Mouse (Mus musculus) megakaryocyte-erythroid progenitor cell, adult 5-6 weeks (primary cell): ENCODE results near the gene Chga. TPM values are rescaled to one million over a fixed set of nuclear protein-coding genes. Genes with fewer than 3 reads are reported as not detected.

Experiments used
- ATAC-seq: replicated peaks from 2 replicates; pipeline ENCODE4 v1.8.0; 2016; ENCODE audit warnings: mild to moderate bottlenecking, inconsistent platforms; ENCODE audit not compliant: severe bottlenecking, poor library complexity, low FRiP score, low TSS enrichment
- total RNA-seq, 2 experiments: library from RNA; stranded (forward) in 1 of 2; stranded (reverse) in 1 of 2; fragments of 200-1000, 215-1000 nt in 1 of 2; fragments of >200 nt in 1 of 2; fragmentation: Nextera tagmentation in 1 of 2; gene quantifications; 2 replicates each; pipeline ENCODE4 v1.2.3; 2014 to 2017

Chga gene
- total RNA-seq, 2 experiments from 2014 or later, result not detected

DNA sequence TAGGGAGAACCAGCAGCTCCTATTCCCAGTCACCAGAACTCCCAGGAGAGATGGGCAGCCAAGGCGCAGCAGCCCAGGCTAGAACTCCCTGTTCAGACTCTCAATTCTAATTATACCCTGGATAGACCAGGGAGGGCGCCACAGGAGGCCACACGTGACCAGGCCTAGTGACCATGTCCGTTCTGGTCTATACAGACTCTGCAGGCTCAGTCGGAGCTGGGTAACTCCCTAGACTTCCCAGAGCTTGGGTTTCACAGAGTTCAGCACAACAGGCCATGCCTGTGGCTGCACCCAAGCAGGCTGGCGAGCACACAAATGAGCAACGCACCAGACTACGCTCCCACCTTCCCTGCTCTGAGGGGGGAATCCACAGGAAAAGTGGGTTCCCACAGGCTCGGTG lies 39.9 kb downstream of the Chga start:
- ATAC-seq, result no peak

DNA sequence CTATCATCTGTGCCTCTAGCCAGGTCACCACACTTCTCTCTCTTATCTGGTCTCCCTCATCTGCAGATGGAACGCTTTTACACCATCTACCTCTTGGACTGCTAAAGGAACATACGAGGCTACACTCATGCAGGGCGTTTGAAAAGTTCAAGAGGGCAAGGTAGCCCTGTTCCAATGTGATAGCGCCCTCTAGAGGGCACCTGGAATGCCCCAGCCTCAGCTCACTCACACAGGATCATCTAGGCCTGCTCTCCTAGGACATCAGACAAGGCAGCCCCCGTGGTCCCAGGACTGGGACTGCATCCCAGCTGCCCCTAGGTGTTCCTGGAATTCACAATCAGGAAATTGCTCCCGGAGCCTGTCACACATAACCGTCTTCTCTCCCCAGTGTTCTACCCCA lies 41.6 kb downstream of the Chga start:
- peak; percentile 59 for ATAC-seq

DNA sequence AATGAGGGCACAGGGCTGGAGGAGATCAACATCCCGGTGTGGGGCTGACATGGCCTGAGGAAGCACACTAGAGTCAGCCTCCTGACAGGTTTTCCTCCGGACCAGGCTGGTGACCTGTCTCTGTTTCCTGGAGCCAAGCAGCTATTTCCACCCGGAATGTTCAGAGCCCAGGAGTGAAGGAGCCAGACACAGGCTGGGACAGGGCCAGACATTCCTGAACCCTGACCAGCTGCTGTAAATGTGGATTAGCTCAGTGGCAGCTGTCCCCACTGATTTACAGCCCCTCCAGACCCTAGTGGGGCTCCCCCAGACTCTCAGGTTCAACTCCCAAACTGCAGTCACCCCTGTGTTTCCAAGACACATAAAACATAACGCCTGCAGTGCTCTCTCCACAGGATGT lies 42.7 kb downstream of the Chga start:
- no peak for ATAC-seq

DNA sequence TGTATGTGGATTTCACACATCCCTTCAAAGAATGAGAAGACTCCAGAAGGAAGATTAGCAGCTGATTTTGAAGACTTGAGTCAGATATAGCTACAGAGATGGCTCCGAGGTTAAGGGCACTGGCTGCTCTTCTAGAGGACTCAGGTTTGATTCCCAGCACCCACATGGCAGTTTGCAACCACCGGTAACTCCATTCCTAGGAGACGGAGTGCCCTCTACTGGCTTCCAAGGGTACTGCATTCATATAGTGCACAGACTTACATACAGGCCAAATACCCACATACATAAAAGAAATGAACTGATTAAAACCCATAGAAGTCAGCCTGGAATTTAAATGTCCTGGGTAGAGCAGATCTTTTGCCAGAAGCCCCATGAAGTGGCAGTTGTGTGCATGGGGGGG lies 43.8 kb downstream of the Chga start:
- no peak for ATAC-seq

DNA sequence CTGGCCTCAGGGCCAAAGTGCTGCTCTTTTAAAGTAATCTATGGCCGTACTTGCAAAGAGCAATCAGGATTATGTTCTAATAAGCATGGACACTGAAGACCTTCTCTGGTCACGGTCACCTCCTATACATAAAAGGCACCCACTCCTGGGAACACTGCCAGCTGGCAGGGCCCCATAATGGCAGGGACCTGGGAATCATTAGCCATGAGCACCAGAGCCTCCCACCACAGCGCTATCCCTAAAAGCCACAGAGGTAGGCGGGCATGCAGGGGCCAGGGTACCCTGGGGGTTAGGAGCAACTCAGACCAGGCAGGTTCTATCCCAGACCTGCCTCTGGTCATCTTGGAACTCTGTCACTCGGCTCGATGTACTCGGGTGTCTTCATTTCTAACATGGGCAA lies 45.0 kb downstream of the Chga start:
- no peak for ATAC-seq

DNA sequence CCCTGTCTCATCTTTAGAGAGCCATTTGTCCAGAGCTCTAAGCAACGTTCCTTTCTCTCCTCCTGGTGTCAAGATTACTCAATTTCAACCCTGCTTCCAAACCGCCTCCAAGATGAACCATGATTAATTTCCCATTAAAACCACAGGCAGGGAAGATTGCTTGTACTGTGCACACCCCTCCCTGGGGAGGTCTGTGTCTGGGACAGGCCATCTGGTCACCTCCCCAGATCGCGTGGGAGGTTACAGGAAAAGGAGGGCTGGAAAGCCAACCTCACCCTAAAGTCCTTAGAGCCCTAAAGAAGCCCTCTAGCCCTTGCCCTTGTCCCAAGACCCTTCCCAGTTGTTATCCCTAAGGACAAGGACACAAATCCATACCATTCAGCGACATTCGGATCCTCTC lies 45.6 kb downstream of the Chga start:
- no peak for ATAC-seq

DNA sequence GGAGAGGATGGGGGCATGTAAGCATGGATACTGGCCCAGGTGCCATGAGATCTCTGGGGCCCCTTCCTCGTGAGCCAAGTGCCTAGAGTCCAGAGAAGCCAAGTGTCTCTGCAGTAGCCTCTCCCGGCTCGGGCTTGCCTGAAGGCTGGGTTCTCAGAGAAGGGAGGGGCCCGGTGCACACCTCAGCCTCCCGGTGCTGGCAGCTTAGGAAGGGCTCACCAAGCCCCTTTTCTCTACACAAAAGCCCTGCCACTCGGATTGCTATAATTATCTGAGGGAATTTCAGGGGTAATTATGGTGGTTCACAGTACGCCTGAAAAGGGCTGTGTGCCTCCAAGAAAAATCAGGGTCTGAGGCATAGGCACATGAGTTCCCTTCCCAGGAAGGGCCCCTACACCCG lies 47.1 kb downstream of the Chga start:
- no peak for ATAC-seq

DNA sequence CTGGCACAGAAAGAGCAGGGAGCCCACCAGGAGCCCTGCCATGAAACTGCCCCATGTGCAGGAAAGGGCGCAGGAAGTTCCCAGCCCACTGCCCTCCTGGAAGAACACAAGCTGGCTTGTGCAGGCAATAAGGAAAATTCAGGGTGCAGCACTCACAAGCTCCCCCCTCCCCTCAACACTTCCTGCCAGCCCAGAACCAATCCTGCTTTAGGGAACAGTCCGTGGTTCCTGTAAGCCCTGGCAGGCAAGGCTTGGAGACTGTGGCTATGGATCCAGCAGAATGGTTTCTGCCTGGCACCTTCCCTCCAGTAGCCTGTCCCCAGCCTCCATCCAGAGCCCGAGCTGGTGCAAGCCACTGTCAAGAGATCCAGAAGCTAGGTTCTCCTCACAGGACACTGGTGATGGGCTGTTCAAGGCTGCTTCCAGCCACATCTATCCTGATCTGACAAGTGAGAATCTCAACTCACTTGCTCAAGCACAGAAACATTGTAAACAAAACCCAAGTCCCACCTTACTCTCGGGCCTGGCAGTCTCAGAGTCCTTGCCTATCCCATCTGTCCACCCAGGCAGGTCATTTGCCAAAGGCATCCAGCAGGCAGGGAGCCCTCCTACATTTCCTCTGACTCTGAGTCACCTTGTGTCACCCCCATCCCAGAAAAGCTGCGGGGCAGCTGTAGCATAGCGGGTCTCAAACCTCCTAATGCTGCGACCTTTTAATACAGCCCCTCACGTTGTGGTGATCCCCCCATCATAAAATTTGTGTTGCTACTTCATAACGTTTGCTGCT lies 47.7 kb downstream of the Chga start:
- no peak for ATAC-seq

DNA sequence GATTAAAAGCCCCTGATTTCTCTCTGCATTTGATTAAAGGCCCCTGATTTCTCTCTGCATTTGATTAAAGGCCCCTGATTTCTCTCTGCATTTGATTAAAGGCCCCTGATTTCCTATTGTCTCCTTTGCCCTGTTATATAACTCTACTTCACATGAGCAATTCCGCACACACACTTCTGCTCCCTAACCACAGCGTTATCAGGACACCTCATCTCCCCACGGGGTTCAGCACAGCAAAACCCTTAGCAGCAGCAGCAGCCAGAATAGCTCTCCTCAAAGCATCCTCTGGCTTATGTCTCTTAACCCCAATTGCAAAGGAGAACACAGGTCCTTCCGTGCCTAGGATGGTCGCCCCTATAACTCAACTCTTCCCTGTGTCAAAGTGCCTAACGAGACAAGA lies 50.8 kb downstream of the Chga start:
- no peak for ATAC-seq

DNA sequence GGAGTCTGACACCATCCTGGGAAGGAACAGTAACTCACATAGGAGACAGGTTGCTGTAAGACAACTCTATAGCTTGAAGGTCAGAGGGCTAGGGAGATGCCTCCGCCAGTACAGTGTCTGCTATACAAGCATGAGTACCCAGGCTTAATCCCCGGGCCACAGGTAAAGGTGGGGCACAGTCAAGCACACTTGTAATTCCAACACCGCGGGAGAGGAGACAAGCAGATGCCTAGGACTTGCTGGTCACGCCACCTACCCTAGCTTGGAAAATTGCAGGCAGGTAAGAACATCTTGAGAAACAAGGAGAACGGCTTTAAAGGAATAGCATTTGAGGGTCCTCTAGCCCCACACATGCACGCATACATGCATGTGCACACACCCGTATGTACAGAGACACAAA lies 52.3 kb downstream of the Chga start:
- no peak for ATAC-seq

DNA sequence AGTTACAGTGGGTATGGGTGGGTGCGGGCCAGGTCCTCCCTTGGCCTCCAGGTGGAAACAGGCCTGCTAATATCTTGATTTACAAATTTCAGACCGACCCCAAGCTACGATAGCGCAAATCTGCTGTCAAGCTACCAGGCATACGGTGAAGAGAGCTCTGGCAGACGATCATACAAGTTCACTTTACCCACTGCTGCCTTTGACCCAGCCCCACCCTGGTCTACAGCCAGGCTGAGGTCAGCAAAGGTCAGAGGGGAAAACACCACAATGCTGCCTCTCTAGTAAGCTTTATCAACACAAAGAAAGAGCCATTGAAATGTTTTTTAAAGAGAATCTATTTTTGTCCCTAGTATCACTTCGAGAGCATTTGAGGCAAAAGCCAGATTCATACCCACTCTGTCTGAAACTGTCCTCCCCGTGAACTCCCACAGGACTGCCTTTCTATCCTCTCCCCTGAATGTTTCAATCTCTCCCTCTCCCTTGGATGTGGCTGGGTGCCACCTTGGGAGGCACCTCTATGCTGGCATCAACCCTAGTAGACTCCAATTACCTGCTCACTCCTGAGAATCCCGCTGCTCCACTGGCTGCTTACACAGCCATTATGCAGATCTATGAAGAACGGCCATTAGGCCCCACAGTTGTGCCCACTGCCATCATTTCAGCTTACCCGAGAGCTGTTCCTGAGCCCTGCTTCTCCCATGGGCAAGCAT lies 53.2 kb downstream of the Chga start:
- ATAC-seq, result no peak

DNA sequence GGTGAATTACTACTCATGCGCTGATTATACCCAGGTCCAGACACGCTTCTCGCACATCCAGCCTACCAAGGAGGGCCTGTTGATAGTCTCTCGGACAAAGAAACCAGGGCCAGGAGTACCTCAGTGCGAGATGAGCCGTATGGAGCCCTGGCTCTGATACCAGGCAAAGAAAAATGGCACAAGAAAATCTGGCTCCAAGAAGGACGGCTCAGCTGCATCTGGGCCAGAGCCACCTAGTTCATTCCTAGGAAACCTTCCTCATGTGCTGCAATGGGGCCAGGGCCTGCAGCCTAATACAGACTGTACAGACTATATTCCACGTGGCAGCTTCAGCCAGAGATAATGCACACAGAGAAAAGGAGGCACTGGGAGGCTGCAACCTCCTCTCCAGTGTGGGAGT lies 56.2 kb downstream of the Chga start:
- no peak for ATAC-seq

DNA sequence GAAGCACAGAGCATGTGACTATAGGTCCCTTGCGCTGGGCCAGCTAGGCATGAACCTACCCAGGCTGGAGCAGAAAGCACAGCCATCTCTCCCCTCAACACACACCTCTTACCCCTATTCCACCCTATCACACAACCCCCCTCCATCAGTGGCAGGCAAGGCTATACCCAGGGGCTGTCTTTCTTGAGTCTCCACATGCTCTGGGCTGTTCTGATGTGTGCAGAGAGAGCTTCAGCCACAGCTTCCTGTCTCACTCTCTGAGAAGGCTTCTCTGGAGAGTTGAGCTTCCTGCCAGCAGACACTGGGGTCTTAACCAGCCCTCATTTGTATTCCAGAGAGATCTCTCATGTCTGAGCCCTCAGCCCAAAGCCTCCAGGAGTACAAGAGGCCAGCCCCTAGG lies 57.7 kb downstream of the Chga start:
- no peak for ATAC-seq

DNA sequence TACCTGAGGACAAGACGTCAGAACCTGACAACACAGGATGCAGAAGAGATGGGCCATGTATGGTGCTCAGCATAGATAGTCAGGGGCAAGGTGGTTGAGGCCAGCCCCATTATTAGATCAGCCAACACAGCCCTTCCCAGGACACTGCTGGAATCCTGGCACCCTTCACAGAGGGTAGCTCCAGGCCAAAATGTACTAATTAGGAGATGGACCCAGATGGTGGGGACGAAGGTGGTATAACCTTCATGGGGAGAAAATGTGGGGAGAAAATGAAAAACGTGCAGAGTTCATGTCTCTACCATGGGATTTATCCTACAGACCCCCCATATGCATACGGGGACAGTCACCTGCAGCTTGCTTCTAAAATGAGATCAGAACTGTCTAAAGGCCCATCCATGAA lies 58.6 kb downstream of the Chga start:
- ATAC-seq, result no peak

Other genes with a start within 250 kb of the Chga start
- gene Lgmn, start 115.2 kb upstream of the Chga start, total RNA-seq (2014; fragmentation: Nextera tagmentation), result not detected in 2 replicates
- gene Lgmn, start 115.2 kb upstream of the Chga start, total RNA-seq (2017), result 0.14 and 0.38 TPM in 2 replicates
- gene Golga5, start 85.8 kb upstream of the Chga start, total RNA-seq (2014; fragmentation: Nextera tagmentation), result 19.7 and 28.0 TPM in 2 replicates
- 68.8 and 85.7 TPM in 2 replicates for gene Golga5, start 85.8 kb upstream of the Chga start, total RNA-seq (2017)
- gene Itpk1, start 150.0 kb downstream of the Chga start, total RNA-seq (2014; fragmentation: Nextera tagmentation), result 7.4 and 12.1 TPM in 2 replicates
- 4.9 and 6.5 TPM in 2 replicates for gene Itpk1, start 150.0 kb downstream of the Chga start, total RNA-seq (2017)
- 3.8 and 8.2 TPM in 2 replicates for gene Moap1, start 188.7 kb downstream of the Chga start, total RNA-seq (2014; fragmentation: Nextera tagmentation)
- gene Moap1, start 188.7 kb downstream of the Chga start, total RNA-seq (2017), result 11.5 and 15.8 TPM in 2 replicates
- gene Tmem251, start 188.8 kb downstream of the Chga start, total RNA-seq (2014; fragmentation: Nextera tagmentation), result 9.2 and 13.8 TPM in 2 replicates
- 8.1 and 10.8 TPM in 2 replicates for gene Tmem251, start 188.8 kb downstream of the Chga start, total RNA-seq (2017)
- gene Gm28051, start 202.8 kb downstream of the Chga start, total RNA-seq (2014; fragmentation: Nextera tagmentation), result not detected in 2 replicates
- gene Gm28051, start 202.8 kb downstream of the Chga start, total RNA-seq (2017), result not detected in 2 replicates
- 12.2 and 21.1 TPM in 2 replicates for gene Gon7, start 202.8 kb downstream of the Chga start, total RNA-seq (2014; fragmentation: Nextera tagmentation)
- 25.5 and 28.1 TPM in 2 replicates for gene Gon7, start 202.8 kb downstream of the Chga start, total RNA-seq (2017)
- gene Ubr7, start 203.0 kb downstream of the Chga start, total RNA-seq (2014; fragmentation: Nextera tagmentation), result 40.2 and 46.4 TPM in 2 replicates
- gene Ubr7, start 203.0 kb downstream of the Chga start, total RNA-seq (2017), result 65.0 and 72.8 TPM in 2 replicates
- 13.8 and 15.9 TPM in 2 replicates for gene Gm20604, start 203.7 kb downstream of the Chga start, total RNA-seq (2014; fragmentation: Nextera tagmentation)
- gene Gm20604, start 203.7 kb downstream of the Chga start, total RNA-seq (2017), result 11.9 and 14.0 TPM in 2 replicates